Mouse (Mus musculus) embryonic fibroblast, embryonic 13.5 days (primary cell): ENCODE measurements around the gene Mcat.

Experiments used
- CTCF ChIP-seq: IDR thresholded peaks from 2 replicates; pipeline ENCODE4 v1.5.1; 2011; ENCODE audit warnings: mild to moderate bottlenecking, control low read depth, low read length, moderate library complexity, borderline replicate concordance; ENCODE audit not compliant: insufficient read depth
- POLR2A ChIP-seq: IDR thresholded peaks from 2 replicates; pipeline ENCODE4 v1.6.1; 2011; ENCODE audit warnings: low read depth, mild to moderate bottlenecking, control low read depth, low read length, moderate library complexity

DNA sequence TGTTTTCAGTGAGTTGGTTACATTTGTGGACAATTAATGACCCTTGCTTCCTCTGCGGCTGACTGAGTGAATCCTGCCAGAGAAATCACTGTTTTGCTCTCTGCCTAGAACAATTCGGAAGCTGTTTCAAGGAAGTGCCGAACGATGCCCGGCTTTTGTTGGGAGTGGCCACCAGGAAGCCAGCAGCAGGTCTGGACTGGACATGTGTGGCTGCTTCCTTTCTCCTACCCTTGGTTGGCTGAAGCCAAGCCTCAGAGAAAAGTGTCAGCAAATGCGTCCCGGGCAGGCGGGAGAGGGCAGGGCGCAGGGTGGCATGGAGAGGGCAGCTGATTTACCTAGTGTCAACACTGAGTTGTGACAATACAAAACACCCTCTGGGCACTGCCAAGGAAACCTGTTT, 33.4 kb downstream of the Mcat start:
- no peak for TF ChIP-seq CTCF
- no peak for TF ChIP-seq POLR2A
